Mouse (Mus musculus) kidney, embryonic 14.5 days (tissue): Measurements from ENCODE around the gene C130050O18Rik. TPM values are rescaled to one million over a fixed set of nuclear protein-coding genes. Genes with fewer than 3 reads are reported as not detected.

Experiments used
- ATAC-seq: fragments of 200-750 bp; cut with Nextera tagmentation; 2 replicates; pipeline ENCODE4 v1.8.0; 2017; ENCODE audit warnings: moderate number of reproducible peaks, mild to moderate bottlenecking, moderate TSS enrichment, moderate library complexity; ENCODE audit not compliant: low FRiP score, low TSS enrichment
- H3K27ac ChIP-seq: fragments of 300-500 bp; sonication (generic); 2 replicates; pipeline ENCODE4 v1.5.1; 2014; ENCODE audit warnings: low read depth, mild to moderate bottlenecking, low read length, moderate library complexity, mixed read lengths
- H3K27me3 ChIP-seq: fragments of 300-500 bp; sonication (generic); 2 replicates; pipeline ENCODE4 v1.6.1; 2014; ENCODE audit warnings: mild to moderate bottlenecking, low read length; ENCODE audit not compliant: control insufficient read depth, insufficient read depth
- H3K36me3 ChIP-seq: fragments of 300-500 bp; sonication (generic); 2 replicates; pipeline ENCODE4 v1.6.1; 2014; ENCODE audit warnings: low read length, mixed read lengths; ENCODE audit not compliant: control insufficient read depth, insufficient read depth
- H3K4me1 ChIP-seq: fragments of 300-500 bp; sonication (generic); 2 replicates; pipeline ENCODE4 v1.6.1; 2014; ENCODE audit warnings: low read length, mixed read lengths; ENCODE audit not compliant: control insufficient read depth, insufficient read depth
- H3K4me2 ChIP-seq: fragments of 300-500 bp; sonication (generic); replicated peaks from 2 replicates; pipeline ENCODE4 v1.6.1; 2014; ENCODE audit warnings: low read depth, mild to moderate bottlenecking, low read length
- H3K4me3 ChIP-seq: fragments of 300-500 bp; sonication (generic); 2 replicates; pipeline ENCODE4 v1.5.1; 2014; ENCODE audit warnings: mild to moderate bottlenecking, low read length
- H3K9ac ChIP-seq: fragments of 300-500 bp; sonication (generic); 2 replicates; pipeline ENCODE4 v1.6.1; 2014; ENCODE audit warnings: low read depth, mild to moderate bottlenecking, low read length, moderate library complexity
- H3K9me3 ChIP-seq: fragments of 300-500 bp; sonication (generic); 2 replicates; pipeline ENCODE4 v1.6.1; 2016; ENCODE audit warnings: low read length; ENCODE audit not compliant: control insufficient read depth
- WGBS: fragments of 180-500 bp; shearing (Covaris S2); extraction: QIAGEN DNeasy Blood & Tissue Kit; methylation state at CpG from one replicate; pipeline ENCODE4 v1.1.7; 2014; 5-methylcytosine and 5-hydroxymethylcytosine counted together
- polyA plus RNA-seq: library from polyadenylated mRNA; unstranded; fragments of >200 nt; fragmentation: Nextera tagmentation; extraction: Ambion mirVana; gene quantifications from 2 replicates; pipeline ENCODE4 v1.2.1, GENCODE M21; 2014

Gene C130050O18Rik
- polyA plus RNA-seq, 1 experiment from 2014 or later = 0.77 TPM

DNA sequence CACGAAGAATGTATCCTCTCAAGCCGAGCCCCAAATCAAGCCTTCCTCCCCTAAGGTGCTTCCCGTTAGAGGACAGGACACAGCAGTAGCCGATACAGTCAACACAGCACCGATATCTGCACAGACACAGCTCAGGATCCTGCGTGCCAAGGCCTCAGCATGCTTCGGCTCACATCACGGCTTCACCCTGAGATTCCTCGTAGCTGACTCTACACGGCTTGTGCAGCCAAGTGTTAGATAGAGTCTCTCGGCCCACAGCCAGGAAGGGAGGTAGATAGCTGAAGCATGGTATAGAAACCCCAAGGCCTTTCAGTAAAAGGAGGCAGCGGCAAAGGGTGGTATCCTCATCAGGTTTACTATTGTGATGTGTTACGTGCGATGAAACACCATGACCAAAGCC lies 5.1 kb upstream of the C130050O18Rik start:
- Histone ChIP-seq H3K4me2 (no peak overlapping the region), H3K27ac (no peak overlapping the region), H3K4me1 (peaks cover 4% of the 10 kb centered on the region; the same call in 1 of the 2 replicates), H3K36me3 (no peaks in the 10 kb centered on the region), H3K27me3 (no peaks in the 10 kb centered on the region), H3K9ac (no peak overlapping the region), H3K4me3 (no peak overlapping the region), H3K9me3 (no peaks in the 10 kb centered on the region)
- ATAC-seq = no peak
- 83% methylated on average over 14 of the region's 14 CpGs for WGBS

DNA sequence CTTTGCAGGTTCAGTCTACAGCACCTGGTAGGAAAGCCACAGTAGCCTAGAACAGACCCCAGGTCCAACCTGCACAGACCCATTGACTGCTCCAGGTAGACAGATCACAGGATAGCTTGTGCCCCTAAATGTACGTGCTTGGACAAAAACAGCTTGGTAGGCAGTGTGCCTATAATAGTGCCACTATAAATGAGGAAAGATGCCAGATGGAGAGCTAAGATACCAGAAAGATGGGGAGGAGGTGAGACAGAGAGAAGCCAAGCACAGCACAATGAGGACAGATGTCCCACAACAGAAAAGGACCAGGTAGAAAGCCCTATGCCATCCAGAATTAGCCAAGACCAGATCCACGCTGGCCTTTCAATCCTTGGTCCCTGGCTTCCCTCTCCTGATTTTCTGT lies 3.0 kb upstream of the C130050O18Rik start:
- no peak for ATAC-seq
- Histone ChIP-seq H3K4me2 (no peak overlapping the region), H3K27ac (no peak overlapping the region), H3K4me1 (peaks cover 7% of the 10 kb centered on the region; the same call in 1 of the 2 replicates), H3K9ac (no peak overlapping the region), H3K27me3 (no peaks in the 10 kb centered on the region), H3K4me3 (no peak overlapping the region), H3K9me3 (no peaks in the 10 kb centered on the region), H3K36me3 (no peaks in the 10 kb centered on the region)
- 85% methylated on average over 2 of the region's 2 CpGs for WGBS

DNA sequence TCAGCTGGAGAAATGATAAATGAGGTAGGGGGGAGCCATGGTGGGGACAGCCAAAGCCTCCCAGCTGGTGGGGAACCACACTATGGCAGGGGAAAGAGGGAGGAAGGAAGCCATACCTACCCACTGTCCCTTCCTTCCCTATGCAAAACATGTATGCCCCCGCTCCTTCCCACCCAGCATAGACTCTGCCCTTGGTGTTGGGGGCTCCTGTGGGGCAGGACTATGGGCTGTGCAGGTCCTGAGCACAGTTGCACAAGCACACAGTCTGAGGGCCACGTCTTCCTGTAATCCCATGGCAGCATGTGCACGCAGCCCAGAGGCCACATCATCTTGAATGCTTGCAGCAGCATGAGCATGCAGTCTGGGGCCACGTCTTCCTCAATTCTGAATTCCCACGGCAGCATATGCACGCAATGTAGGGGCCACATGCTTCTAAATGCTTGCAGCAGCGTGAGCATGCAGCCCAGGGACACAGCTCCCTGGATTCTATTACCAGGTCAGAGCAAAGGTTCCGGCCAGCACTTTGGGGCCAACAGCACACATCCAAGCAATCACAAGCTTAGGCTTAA lies 1.3 kb upstream of the C130050O18Rik start:
- H3K27ac ChIP-seq = no peak overlapping the region
- H3K4me1 ChIP-seq = peaks cover 16% of the 10 kb centered on the region; the same call in 1 of the 2 replicates
- H3K4me2 ChIP-seq = no peak overlapping the region
- 85% methylated on average over 8 of the region's 8 CpGs for WGBS
- H3K9ac ChIP-seq = no peak overlapping the region
- H3K9me3 ChIP-seq = no peaks in the 10 kb centered on the region
- ATAC-seq = no peak
- no peaks in the 10 kb centered on the region for H3K36me3 ChIP-seq
- H3K4me3 ChIP-seq = no peak overlapping the region
- H3K27me3 ChIP-seq = no peaks in the 10 kb centered on the region

GRCm38 (mm10) chr5:139405478-139405877 lies 398 bp downstream of the C130050O18Rik start:
- no peaks in the 10 kb centered on the region for H3K36me3 ChIP-seq
- H3K4me1 ChIP-seq = peaks cover 20% of the 10 kb centered on the region; the same call in 1 of the 2 replicates
- 51% methylated on average over 7 of the region's 7 CpGs for WGBS
- H3K27ac ChIP-seq = peak overlapping the region; percentile 4; the same call in 1 of the 2 replicates
- no peak for ATAC-seq
- no peak overlapping the region for H3K4me3 ChIP-seq
- H3K27me3 ChIP-seq = no peaks in the 10 kb centered on the region
- no peak overlapping the region for H3K9ac ChIP-seq
- H3K9me3 ChIP-seq = no peaks in the 10 kb centered on the region
- no peak overlapping the region for H3K4me2 ChIP-seq

DNA sequence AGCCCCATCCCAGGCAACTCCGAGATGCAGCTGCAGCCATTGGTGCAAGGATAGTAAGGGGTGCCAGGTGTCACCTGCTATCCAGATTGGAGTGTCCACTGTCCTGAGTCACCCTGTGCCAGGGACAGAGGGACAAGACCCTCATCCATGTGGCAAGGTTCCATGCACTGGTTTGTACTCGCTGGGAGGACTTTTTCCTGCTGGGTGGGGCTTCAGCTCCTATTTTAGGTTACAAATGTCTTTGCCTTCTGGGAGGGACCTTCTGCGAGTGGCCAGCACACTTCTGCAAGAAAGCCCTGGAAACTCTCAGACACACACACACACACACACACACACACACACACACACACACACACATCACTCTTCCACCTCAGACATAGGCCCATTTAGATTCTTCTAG lies 873 bp downstream of the C130050O18Rik start:
- H3K9me3 ChIP-seq = no peaks in the 10 kb centered on the region
- H3K4me1 ChIP-seq = peaks cover 20% of the 10 kb centered on the region; the same call in 1 of the 2 replicates
- 83% methylated on average over 3 of the region's 3 CpGs for WGBS
- H3K4me3 ChIP-seq = no peak overlapping the region
- no peaks in the 10 kb centered on the region for H3K27me3 ChIP-seq
- H3K27ac ChIP-seq = 0 out of 2 replicates have a peak overlapping the region, but pooled peaks have one; percentile 4
- ATAC-seq = no peak
- H3K36me3 ChIP-seq = no peaks in the 10 kb centered on the region
- no peak overlapping the region for H3K4me2 ChIP-seq
- H3K9ac ChIP-seq = no peak overlapping the region

- no peaks in the 10 kb centered on the region for H3K36me3 ChIP-seq
- H3K9me3 ChIP-seq = no peaks in the 10 kb centered on the region
- no peak overlapping the region for H3K9ac ChIP-seq
- no peak for ATAC-seq
- H3K4me3 ChIP-seq = no peak overlapping the region
- H3K4me1 ChIP-seq = peaks cover 23% of the 10 kb centered on the region
- 85% methylated on average over 14 of the region's 14 CpGs for WGBS
- H3K27me3 ChIP-seq = no peaks in the 10 kb centered on the region
- no peak overlapping the region for H3K27ac ChIP-seq
- H3K4me2 ChIP-seq = no peak overlapping the region
Observed at GRCm38 (mm10) chr5:139407121-139407885, 2.2 kb downstream of the C130050O18Rik start.

GRCm38 (mm10) chr5:139408511-139408910 lies 3.4 kb downstream of the C130050O18Rik start:
- Histone ChIP-seq H3K4me3 (no peak overlapping the region), H3K9ac (no peak overlapping the region), H3K4me2 (no peak overlapping the region), H3K9me3 (no peaks in the 10 kb centered on the region), H3K4me1 (peaks cover 28% of the 10 kb centered on the region), H3K27me3 (no peaks in the 10 kb centered on the region), H3K27ac (peak overlapping the region; percentile 30; the same call in 1 of the 2 replicates), H3K36me3 (no peaks in the 10 kb centered on the region)
- ATAC-seq = no peak
- 70% methylated on average over 7 of the region's 7 CpGs for WGBS

GRCm38 (mm10) chr5:139409412-139409811 lies 4.3 kb downstream of the C130050O18Rik start:
- Histone ChIP-seq H3K27me3 (no peaks in the 10 kb centered on the region), H3K9me3 (no peaks in the 10 kb centered on the region), H3K4me2 (no peak overlapping the region), H3K4me3 (no peak overlapping the region), H3K9ac (no peak overlapping the region), H3K4me1 (peaks cover 33% of the 10 kb centered on the region), H3K27ac (no peak overlapping the region), H3K36me3 (no peaks in the 10 kb centered on the region)
- no peak; the same call in 1 of the 2 replicates for ATAC-seq
- WGBS = 76% methylated on average over 12 of the region's 12 CpGs

DNA sequence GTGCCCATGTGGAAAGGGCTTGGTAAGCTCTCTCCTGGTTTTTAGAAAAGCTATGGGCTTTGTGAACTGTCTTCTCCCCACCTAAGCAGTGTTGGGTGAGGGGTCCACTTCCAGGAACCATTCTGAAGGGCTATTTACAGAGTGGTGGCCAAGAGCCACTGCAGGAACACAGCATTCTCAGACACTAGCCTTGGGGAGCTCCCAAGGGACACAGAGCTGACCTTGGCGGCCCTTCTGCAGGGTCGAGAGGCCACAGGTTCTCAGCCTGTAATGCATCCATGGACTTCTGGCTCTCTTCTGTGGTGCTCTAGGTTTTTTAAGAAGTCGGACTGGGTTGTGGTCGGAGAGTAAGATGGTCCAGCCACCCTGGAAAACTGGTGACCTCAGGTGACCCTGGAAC lies 5.0 kb downstream of the C130050O18Rik start:
- H3K27ac ChIP-seq = no peak overlapping the region
- no peaks in the 10 kb centered on the region for H3K36me3 ChIP-seq

More for the DNA sequence above, 5.0 kb downstream of the C130050O18Rik start:
- peaks cover 28% of the 10 kb centered on the region; the same call in 1 of the 2 replicates for H3K4me1 ChIP-seq
- H3K4me2 ChIP-seq = no peak overlapping the region
- H3K4me3 ChIP-seq = no peak overlapping the region
- no peaks in the 10 kb centered on the region for H3K9me3 ChIP-seq
- H3K9ac ChIP-seq = no peak overlapping the region
- no peaks in the 10 kb centered on the region for H3K27me3 ChIP-seq
- ATAC-seq = no peak
- WGBS = 77% methylated on average over 4 of the region's 4 CpGs
